Mouse (Mus musculus): Measurements from ENCODE around the gene Olfr692. TPM values are rescaled to one million over a fixed set of nuclear protein-coding genes. Genes with fewer than 3 reads are reported as not detected.

The Olfr692 gene
- total and polyA plus RNA-seq, 3 experiments = not detected

DNA sequence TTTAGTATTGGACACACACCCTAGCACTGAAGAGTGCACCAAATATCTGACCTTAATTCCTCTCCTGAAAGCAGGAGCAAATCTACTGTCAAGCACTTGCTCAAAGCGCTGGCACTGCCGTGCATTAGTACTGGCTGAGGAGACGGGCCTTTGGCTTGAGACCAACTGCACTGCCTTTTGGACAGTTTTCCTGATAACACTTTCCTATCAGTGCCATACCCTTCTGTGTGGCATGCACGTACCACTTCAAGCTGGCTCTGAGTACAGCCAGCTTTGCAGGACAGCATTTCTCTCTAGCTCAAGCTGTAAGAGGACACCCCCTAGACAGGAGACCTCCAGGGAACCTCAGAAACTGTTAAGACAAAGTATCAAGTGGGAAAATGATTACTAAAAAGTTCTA, 5.5 kb downstream of the Olfr692 start:
- Histone ChIP-seq H3K4me1 (ENCODE audit: control insufficient read depth in 1 of 2, insufficient read depth in 2 of 2) (peaks cover 0 to 10% of the 10 kb centered on the region in 2 experiments; a peak in 2 of 4 replicates), H3K9ac (ENCODE audit: insufficient read depth, low read depth) (no peak overlapping the region), H3K27ac (ENCODE audit: insufficient read depth, low read depth) (no peak overlapping the region), H3K9me3 (replicated peaks; ENCODE audit: low read length) (no peaks in the 10 kb centered on the region), H3K4me2 (ENCODE audit: insufficient read depth, low read depth, poor library complexity, severe bottlenecking) (no peak overlapping the region), H3K36me3 (replicated peaks in 1 of 2; ENCODE audit: control insufficient read depth in 1 of 2, insufficient read depth in 1 of 2, low read length in 1 of 2) (peaks cover 0 to 21% of the 10 kb centered on the region in 2 experiments), H3K79me2 (replicated peaks; ENCODE audit: control insufficient read depth, extremely low read depth, insufficient read depth, poor library complexity, severe bottlenecking) (no peaks in the 10 kb centered on the region), H3K27me3 (replicated peaks) (no peaks in the 10 kb centered on the region), H3K4me3 (replicated peaks in 1 of 3; ENCODE audit: low read depth in 2 of 3, low read length in 2 of 3, poor library complexity in 1 of 3) (no peak overlapping the region)
- DNase-seq (ENCODE audit: extremely low read depth) = no peak
- TF ChIP-seq CHD2 (IDR thresholded peaks at IDR 0.05; ENCODE audit: low read length) = no peak
- TF ChIP-seq BHLHE40 (IDR thresholded peaks at IDR 0.05; ENCODE audit: low read depth, low read length) = no peak
- no peak for TF ChIP-seq RAD21 (IDR thresholded peaks at IDR 0.05; ENCODE audit: low read depth, low read length)
- in situ Hi-C loops (cut with MboI; ENCODE audit: low pct_ligation_motif_present, low pct_unique_long_range_greater_than_20kb, low sequenced_read_pairs) (no loop called here), dilution Hi-C loops (cut with MboI; ENCODE audit: extremely low pct_ligation_motif_present, extremely low pct_unique_long_range_greater_than_20kb, low sequenced_read_pairs) (no loop called here)

DNA sequence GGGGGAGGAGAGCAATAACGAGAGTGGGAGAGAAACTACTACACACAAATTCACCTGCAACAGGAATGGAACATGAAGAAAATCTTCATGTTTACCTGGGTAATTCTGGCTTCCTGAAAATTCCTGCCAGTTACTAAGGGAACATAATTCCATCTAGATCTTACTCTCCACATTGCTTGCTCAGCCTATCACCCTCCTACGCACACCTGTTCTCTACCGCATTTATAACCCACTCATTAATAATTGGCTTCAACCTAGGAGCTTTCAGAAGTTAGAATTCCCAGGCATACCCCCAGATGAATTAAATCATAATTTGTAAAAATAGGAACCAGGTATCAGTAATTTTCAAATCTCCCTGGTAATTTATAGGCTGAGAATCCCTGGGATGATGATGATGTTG, 5.9 kb downstream of the Olfr692 start:
- Histone ChIP-seq H3K4me3 (replicated peaks in 1 of 3; ENCODE audit: low read depth in 2 of 3, low read length in 2 of 3, poor library complexity in 1 of 3) (no peak overlapping the region), H3K79me2 (replicated peaks; ENCODE audit: control insufficient read depth, extremely low read depth, insufficient read depth, poor library complexity, severe bottlenecking) (no peaks in the 10 kb centered on the region), H3K27ac (ENCODE audit: insufficient read depth, low read depth) (no peak overlapping the region), H3K36me3 (replicated peaks in 1 of 2; ENCODE audit: control insufficient read depth in 1 of 2, insufficient read depth in 1 of 2, low read length in 1 of 2) (peaks cover 2 to 26% of the 10 kb centered on the region in 2 experiments), H3K9me3 (replicated peaks; ENCODE audit: low read length) (no peaks in the 10 kb centered on the region), H3K4me2 (ENCODE audit: insufficient read depth, low read depth, poor library complexity, severe bottlenecking) (no peak overlapping the region), H3K4me1 (ENCODE audit: control insufficient read depth in 1 of 2, insufficient read depth in 2 of 2) (peaks cover 0 to 10% of the 10 kb centered on the region in 2 experiments; a peak in 2 of 4 replicates), H3K27me3 (replicated peaks) (no peaks in the 10 kb centered on the region), H3K9ac (ENCODE audit: insufficient read depth, low read depth) (no peak overlapping the region)
- dilution Hi-C loops (cut with MboI; ENCODE audit: extremely low pct_ligation_motif_present, extremely low pct_unique_long_range_greater_than_20kb, low sequenced_read_pairs) = no loop called here
- in situ Hi-C loops (cut with MboI; ENCODE audit: low pct_ligation_motif_present, low pct_unique_long_range_greater_than_20kb, low sequenced_read_pairs) = no loop called here
- no peak for TF ChIP-seq NELFE (IDR thresholded peaks at IDR 0.05; ENCODE audit: low read depth, low read length)
- TF ChIP-seq PAX5 (IDR thresholded peaks at IDR 0.05; ENCODE audit: low read length) = no peak
- TF ChIP-seq RAD21 (IDR thresholded peaks at IDR 0.05; ENCODE audit: low read depth, low read length) = no peak
- no peak for TF ChIP-seq JUND (conservative IDR thresholded peaks at IDR 0.05; ENCODE audit: low read depth, low read length)
- no peak for TF ChIP-seq ZNF384 (IDR thresholded peaks at IDR 0.05; ENCODE audit: low read depth, low read length)
- no peak for TF ChIP-seq MAFK (IDR thresholded peaks at IDR 0.05; ENCODE audit: insufficient replicate concordance, low read length)
- DNase-seq (ENCODE audit: extremely low read depth) = no peak

DNA sequence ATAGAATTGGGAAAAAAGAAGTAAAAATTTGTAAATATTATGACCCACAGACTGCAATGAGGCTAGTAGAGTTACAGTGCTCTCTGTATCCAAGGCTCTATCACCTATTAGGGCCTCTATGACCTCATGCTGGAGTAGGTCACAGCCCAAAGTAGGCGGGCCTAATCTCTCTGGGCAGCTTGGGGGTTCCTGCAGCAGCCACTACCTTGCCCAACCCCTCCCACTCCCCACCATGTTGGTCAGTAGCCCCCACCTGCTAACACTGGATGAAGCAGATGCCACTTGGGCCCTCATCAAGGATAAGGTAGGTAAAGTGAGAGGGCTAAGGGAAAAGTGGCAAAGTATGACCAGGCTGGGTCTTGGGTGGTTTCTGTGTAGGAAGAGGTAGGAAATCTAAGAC, 6.8 kb downstream of the Olfr692 start, which contains the start of gene Gm5901:
Gm5901 (plus strand) TSS at position 173 of the 400 bp plus-strand sequence.
- DNase-seq (ENCODE audit: extremely low read depth) = no peak
- no peak within 1 kb of the TSS for H3K9ac ChIP-seq (ENCODE audit: insufficient read depth, low read depth)
- H3K36me3 ChIP-seq (replicated peaks in 1 of 2; ENCODE audit: control insufficient read depth in 1 of 2, insufficient read depth in 1 of 2, low read length in 1 of 2) = peaks cover 4 to 33% of the 10 kb centered on the region in 2 experiments
- no peaks in the 10 kb centered on the region for H3K27me3 ChIP-seq (replicated peaks)
- peaks cover 0 to 10% of the 10 kb centered on the region in 2 experiments; a peak in 2 of 4 replicates for H3K4me1 ChIP-seq (ENCODE audit: control insufficient read depth in 1 of 2, insufficient read depth in 2 of 2)
- dilution Hi-C loops (cut with MboI; ENCODE audit: extremely low pct_ligation_motif_present, extremely low pct_unique_long_range_greater_than_20kb, low sequenced_read_pairs) (no loop called here), in situ Hi-C loops (cut with MboI; ENCODE audit: low pct_ligation_motif_present, low pct_unique_long_range_greater_than_20kb, low sequenced_read_pairs) (no loop called here)
- TF ChIP-seq MAFK (IDR thresholded peaks at IDR 0.05; ENCODE audit: insufficient replicate concordance, low read length) (no peak), GABPA (IDR thresholded peaks at IDR 0.05; ENCODE audit: insufficient replicate concordance, low read depth, low read length) (no peak), MEF2A (IDR thresholded peaks at IDR 0.05; ENCODE audit: borderline replicate concordance, low read depth, low read length) (no peak), MYC (IDR thresholded peaks at IDR 0.05; ENCODE audit: low read depth, low read length) (no peak), ETS1 (conservative IDR thresholded peaks at IDR 0.05; ENCODE audit: low read depth, low read length) (no peak), NRF1 (IDR thresholded peaks at IDR 0.05; ENCODE audit: low read depth, low read length) (no peak), NELFE (IDR thresholded peaks at IDR 0.05; ENCODE audit: low read depth, low read length) (no peak), KAT2A (IDR thresholded peaks at IDR 0.05; ENCODE audit: insufficient replicate concordance, low read length) (no peak), RAD21 (IDR thresholded peaks at IDR 0.05; ENCODE audit: low read depth, low read length) (no peak), JUND (conservative IDR thresholded peaks at IDR 0.05; ENCODE audit: low read depth, low read length) (no peak), MAZ (IDR thresholded peaks at IDR 0.05; ENCODE audit: low read depth, low read length) (no peak), ZNF384 (IDR thresholded peaks at IDR 0.05; ENCODE audit: low read depth, low read length) (no peak), E2F4 (IDR thresholded peaks at IDR 0.05; ENCODE audit: insufficient replicate concordance, low read depth, low read length) (no peak), ZMIZ1 (IDR thresholded peaks at IDR 0.05; ENCODE audit: low read depth, low read length) (no peak), CHD2 (IDR thresholded peaks at IDR 0.05; ENCODE audit: low read length) (no peak)
- H3K9me3 ChIP-seq (replicated peaks; ENCODE audit: low read length) = no peaks in the 10 kb centered on the region
- H3K79me2 ChIP-seq (replicated peaks; ENCODE audit: control insufficient read depth, extremely low read depth, insufficient read depth, poor library complexity, severe bottlenecking) = no peaks in the 10 kb centered on the region
- H3K4me2 ChIP-seq (ENCODE audit: insufficient read depth, low read depth, poor library complexity, severe bottlenecking) = no peak within 1 kb of the TSS
- H3K27ac ChIP-seq (ENCODE audit: insufficient read depth, low read depth) = no peak within 1 kb of the TSS
- H3K4me3 ChIP-seq (replicated peaks in 1 of 3; ENCODE audit: low read depth in 2 of 3, low read length in 2 of 3, poor library complexity in 1 of 3) = no peak within 1 kb of the TSS

Measured in CH12.LX (cell line).